Mouse (Mus musculus): Measurements from ENCODE around the gene Ndufs2. TPM values are rescaled to one million over a fixed set of nuclear protein-coding genes. Genes with fewer than 3 reads are reported as not detected.

Ndufs2 gene
- total RNA-seq, 2 experiments from 2014 or later, result 1,014 to 1,063 TPM

GRCm38 (mm10) chr1:171263185-171263611 lies 12.0 kb upstream of the Ndufs2 start:
- H3K27ac ChIP-seq, result peak overlapping the region; percentile 84
- intact Hi-C loops (cut with DNase I), result loop anchor here (5.0 kb wide), 1 partner anchor 101 kb away; no protein-coding TSS in a partner anchor
- peak; percentile 27 for DNase-seq
- TF ChIP-seq CTCF (IDR thresholded peaks at IDR 0.05), result no peak
- H3K4me3 ChIP-seq, result peak overlapping the region; percentile 57; the same call in 1 of the 2 replicates

- no peak for TF ChIP-seq CTCF (IDR thresholded peaks at IDR 0.05)
- intact Hi-C loops (cut with DNase I), result loop anchor here (5.0 kb wide), 1 partner anchor 100 kb away; no protein-coding TSS in a partner anchor
- peak overlapping the region; percentile 57 for H3K4me3 ChIP-seq
- H3K27ac ChIP-seq, result peak overlapping the region; percentile 84
- peak; percentile 69 for DNase-seq
These were observed 11.5 kb upstream of the Ndufs2 start for GRCm38 (mm10) chr1:171262594-171263130.

GRCm38 (mm10) chr1:171260316-171260715 lies 9.1 kb upstream of the Ndufs2 start:
- Histone ChIP-seq H3K4me3 (no peak overlapping the region), H3K27ac (peak overlapping the region; percentile 71)
- no peak for TF ChIP-seq CTCF (IDR thresholded peaks at IDR 0.05)
- no peak for DNase-seq
- intact Hi-C loops (cut with DNase I), result loop anchor here (5.0 kb wide), 1 partner anchor 98 kb away; no protein-coding TSS in a partner anchor

GRCm38 (mm10) chr1:171258921-171259320 lies 7.7 kb upstream of the Ndufs2 start:
- peak; percentile 42 for DNase-seq
- intact Hi-C loops (cut with DNase I), result no loop called here
- no peak for TF ChIP-seq CTCF (IDR thresholded peaks at IDR 0.05)
- peak overlapping the region; percentile 71 for H3K27ac ChIP-seq
- peak overlapping the region; percentile 20 for H3K4me3 ChIP-seq

- no peak overlapping the region for H3K27ac ChIP-seq
- no peak overlapping the region for H3K4me3 ChIP-seq
- intact Hi-C loops (cut with DNase I), result loop anchor here (2.0 kb wide), 2 partner anchors 35 to 141 kb away; partner anchors contain the start of gene Tomm40l
- no peak for TF ChIP-seq CTCF (IDR thresholded peaks at IDR 0.05)
- DNase-seq, result peak; percentile 19
These were observed 6.6 kb upstream of the Ndufs2 start for GRCm38 (mm10) chr1:171257781-171258180.

- 0 out of 2 replicates have a peak overlapping the region, but pooled peaks have one; percentile 12 for H3K27ac ChIP-seq
- peak; percentile 77 for DNase-seq
- peak; percentile 94 for TF ChIP-seq CTCF (IDR thresholded peaks at IDR 0.05)
- intact Hi-C loops (cut with DNase I), result loop anchor here (2.0 kb wide), 2 partner anchors 34 to 140 kb away; partner anchors contain the start of gene Tomm40l
- no peak overlapping the region for H3K4me3 ChIP-seq
These were observed 5.9 kb upstream of the Ndufs2 start for GRCm38 (mm10) chr1:171256937-171257548.

GRCm38 (mm10) chr1:171256095-171256818 lies 5.1 kb upstream of the Ndufs2 start:
- intact Hi-C loops (cut with DNase I), result loop anchor here (2.0 kb wide), 2 partner anchors 33 to 139 kb away; partner anchors contain the start of gene Tomm40l

GRCm38 (mm10) chr1:171252415-171252814 lies 1.2 kb upstream of the Ndufs2 start:
- intact Hi-C loops (cut with DNase I), result no loop called here
- Histone ChIP-seq H3K4me3 (peak overlapping the region; percentile 75), H3K27ac (peak overlapping the region; percentile 97)
- peak; percentile 19 for DNase-seq
- no peak for TF ChIP-seq CTCF (IDR thresholded peaks at IDR 0.05)

More at GRCm38 (mm10) chr1:171256095-171256818, 5.1 kb upstream of the Ndufs2 start:
- no peak overlapping the region for H3K4me3 ChIP-seq
- DNase-seq, result no peak
- TF ChIP-seq CTCF (IDR thresholded peaks at IDR 0.05), result peak; percentile 12; the same call in 1 of the 2 replicates
- H3K27ac ChIP-seq, result no peak overlapping the region

GRCm38 (mm10) chr1:171251594-171252324 lies 571 bp upstream of the Ndufs2 start:
- TF ChIP-seq CTCF (IDR thresholded peaks at IDR 0.05), result no peak
- intact Hi-C loops (cut with DNase I), result no loop called here
- peak overlapping the region; percentile 75 for H3K4me3 ChIP-seq
- peak overlapping the region; percentile 97 for H3K27ac ChIP-seq
- DNase-seq, result peak; percentile 73

- intact Hi-C loops (cut with DNase I), result no loop called here
- DNase-seq, result peak; percentile 60
- TF ChIP-seq CTCF (IDR thresholded peaks at IDR 0.05), result no peak
- H3K4me3 ChIP-seq, result peak within 1 kb of the TSS; percentile 75
- H3K27ac ChIP-seq, result peak within 1 kb of the TSS; percentile 97
These were observed 1.1 kb downstream of the Ndufs2 start, which contains the start of gene Adamts4 for GRCm38 (mm10) chr1:171249913-171250600. TSS of gene Adamts4 (plus strand) at chr1:171250421.
